Mouse (Mus musculus) 416B (cell line): ENCODE measurements around the gene Mgat1.

Source experiments
- DNase-seq: peaks from one replicate; pipeline ENCODE4 v3.0.0; 2011; ENCODE audit warnings: low read depth

Gene Mgat1

DNA sequence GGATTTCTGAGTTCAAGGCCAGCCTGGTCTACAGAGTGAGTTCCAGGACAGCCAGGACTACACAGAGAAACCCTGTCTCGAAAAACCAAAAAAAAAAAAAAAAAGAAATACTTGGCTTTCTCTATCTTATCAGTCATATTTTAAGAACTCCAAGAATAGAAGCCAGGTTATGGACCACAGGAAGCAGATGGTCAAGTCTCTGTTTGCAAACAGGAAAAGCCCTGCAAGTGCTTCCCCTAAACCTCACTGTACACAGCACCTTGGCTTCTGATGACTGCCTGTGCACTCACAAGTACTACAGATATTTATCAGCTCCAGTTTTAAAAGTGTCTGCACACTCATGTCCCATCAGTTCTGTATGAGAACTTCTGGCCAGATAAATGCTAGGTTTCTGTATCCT lies 2.5 kb upstream of the Mgat1 start:
- DNase-seq = peak; percentile 96

DNA sequence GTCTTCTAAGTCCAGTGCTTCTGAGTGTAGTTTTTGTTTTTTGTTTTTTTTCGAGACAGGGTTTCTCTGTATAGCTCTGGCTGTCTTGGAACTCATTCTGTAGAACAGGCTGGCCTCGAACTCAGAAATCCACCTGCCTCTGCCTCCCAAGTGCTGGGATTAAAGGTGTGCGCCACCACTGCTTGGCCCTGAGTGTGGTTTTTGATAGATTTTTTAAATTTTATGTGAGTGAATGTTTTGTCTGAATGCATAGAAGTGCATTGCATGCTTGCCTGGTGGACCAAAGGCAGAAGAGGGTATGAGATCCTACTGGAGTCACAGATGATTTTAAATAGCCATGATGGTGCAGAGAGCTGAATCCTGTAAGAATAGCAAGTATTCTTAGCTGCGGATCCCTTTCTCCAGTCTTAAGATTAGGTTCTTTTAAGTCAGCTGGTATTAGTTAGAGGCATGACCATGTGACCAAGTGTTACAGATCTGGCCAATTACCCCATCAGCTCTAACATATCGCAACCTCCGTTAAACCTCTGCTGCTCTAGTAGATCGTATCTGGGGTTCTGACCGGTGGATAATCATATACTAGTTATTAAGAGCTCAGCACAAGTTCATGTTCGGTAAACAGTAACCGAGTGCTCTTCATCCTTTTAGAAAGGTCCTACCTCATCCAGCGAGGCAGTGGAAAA lies 906 bp upstream of the Mgat1 start:
- DNase-seq = peak; percentile 84

DNA sequence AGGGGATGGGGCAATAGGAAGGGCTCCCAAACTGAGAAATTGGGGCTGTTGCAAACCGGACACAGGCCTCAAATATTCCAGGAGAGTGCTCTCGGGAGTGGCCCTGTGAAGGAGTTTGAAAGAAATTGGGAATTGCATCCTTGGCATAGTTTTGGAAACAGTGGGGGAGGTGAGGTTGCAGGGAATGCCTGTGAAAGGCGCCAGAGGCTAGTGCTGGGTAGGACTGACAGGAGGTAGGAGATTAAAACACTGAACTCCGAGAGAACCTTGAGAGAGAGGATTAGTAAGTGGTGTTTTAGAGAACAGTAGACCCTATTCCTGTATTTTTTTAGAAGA lies 572 bp downstream of the Mgat1 start:
- no peak for DNase-seq

DNA sequence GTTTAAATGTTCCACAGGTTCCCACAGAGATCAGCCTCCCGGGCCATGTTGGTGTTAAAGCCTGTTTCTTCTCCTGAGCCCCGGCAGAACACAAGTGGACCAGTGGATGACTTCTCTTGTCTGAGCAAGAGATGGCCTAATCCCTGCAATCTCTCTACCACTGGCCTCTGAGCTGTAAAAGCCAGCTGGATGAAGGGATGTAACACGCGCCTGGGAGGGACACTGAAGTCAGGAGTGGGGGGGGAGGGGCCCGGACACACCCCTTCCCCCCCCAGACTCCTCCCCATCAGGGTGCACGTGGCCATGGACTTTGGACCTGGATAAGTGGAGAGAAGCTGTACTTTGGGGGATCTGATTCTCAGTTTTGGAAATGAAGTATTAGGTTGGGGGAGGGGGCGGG lies 1.2 kb downstream of the Mgat1 start:
- DNase-seq = peak; percentile 75

DNA sequence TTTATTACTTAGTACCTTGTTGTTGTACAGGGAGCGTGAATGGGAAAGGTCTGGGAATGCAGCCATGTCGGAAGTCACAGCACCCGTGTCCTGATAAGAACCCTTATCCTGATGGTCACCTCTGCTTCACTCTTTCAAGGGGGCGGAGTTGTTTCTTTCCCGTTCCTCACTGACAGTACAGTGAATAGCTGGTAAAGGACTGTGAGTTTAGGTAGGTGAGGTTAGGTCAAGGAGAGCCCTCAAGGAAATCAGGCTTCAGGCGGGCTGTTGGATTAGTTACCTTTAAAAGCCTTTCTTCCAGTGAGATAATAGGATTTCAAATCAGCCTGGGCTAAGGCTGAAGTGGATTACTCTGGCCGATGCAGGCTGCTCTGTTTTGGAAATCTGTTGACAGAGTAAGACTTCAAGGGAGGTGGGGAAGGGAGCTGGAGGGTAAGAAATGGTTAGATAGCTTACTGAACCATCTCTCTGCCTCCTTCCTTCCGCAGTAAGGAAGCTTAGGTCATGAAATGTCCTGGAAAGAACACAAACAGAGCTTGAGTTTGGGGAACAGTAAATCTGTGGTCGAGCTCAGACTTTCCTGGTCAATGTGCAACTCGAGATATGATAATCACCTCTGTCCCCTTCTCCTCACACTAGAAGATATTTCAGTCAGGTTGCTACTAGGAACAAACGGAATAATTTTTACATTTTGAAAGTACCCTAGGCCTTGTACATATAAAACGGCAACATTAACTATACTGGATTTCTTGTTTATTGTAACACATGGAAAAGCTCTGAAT lies 1.8 kb downstream of the Mgat1 start:
- DNase-seq = peak; percentile 75

DNA sequence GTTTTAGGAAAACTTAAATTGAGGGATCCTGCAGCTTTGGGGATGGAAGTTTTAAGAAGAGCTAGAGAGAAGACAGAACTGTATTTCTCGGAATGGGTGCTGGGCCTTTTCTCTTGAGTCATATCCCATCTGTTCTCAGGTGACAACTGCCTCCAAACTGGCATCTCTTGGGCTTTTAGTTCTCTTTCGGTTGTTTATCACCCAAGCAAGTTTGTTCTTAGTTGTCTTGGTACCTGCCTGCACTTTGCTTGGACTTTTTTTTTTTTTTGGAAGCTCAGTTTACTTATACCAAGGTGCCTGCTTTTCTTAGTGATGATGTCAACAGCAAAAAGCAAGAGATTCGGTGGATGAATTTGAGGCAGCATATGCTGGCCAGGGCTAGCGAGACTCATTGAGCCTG lies 2.5 kb downstream of the Mgat1 start:
- DNase-seq = no peak

DNA sequence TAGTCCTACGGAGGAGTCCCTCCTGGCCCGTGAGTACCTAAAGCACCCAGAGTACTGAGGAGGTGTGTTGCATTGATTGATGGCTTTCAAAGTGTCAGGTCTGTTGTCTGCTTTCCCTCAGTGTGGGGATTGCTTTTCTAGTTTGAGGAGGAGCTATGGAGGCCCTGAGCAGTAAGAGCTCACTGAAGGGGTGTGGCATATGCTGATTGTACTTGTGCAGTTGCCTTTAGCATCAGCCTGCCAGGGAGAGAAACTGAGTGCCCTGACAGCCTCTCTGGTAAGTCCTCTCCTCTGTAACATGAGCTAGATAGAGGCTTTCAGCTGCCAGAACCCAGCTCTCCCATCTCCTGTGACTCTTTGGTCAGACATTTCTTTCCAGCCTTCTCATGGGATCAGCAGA lies 3.3 kb downstream of the Mgat1 start:
- DNase-seq = peak; percentile 61

DNA sequence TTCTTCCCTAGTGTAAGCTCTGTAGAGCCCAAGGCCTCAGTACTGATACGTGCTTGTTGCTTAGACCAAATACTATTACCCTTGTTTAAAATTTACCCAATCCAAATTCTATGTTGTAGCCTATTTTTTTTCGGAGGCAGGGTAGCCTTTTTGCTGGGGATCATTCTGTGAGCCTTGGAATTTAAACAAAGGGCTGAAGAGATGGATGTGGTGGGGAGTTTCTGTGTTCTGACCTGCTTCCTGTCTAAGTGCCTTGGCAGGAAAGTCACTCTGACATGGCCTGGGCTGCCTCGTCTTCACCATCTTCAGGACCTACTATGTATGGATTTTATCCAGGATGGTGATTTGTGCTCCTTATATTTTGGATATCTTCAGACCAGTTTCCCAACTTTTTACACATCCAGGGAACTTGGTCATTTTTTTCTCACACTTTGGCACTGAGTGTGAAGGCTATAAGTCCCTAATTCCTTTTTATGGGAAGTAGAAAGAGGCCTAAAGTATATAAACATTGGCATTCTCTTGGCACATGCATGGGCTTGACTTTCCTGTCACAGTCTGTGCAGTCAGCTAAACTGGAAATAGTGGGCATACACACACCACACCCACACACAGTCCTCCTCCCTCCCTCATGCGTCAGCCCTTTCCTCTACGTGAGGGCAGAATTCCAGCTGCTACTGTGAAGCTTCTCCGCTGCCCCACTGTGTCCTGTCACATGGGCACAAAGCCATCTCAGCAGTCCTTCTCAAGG lies 4.4 kb downstream of the Mgat1 start:
- DNase-seq = peak; percentile 81

DNA sequence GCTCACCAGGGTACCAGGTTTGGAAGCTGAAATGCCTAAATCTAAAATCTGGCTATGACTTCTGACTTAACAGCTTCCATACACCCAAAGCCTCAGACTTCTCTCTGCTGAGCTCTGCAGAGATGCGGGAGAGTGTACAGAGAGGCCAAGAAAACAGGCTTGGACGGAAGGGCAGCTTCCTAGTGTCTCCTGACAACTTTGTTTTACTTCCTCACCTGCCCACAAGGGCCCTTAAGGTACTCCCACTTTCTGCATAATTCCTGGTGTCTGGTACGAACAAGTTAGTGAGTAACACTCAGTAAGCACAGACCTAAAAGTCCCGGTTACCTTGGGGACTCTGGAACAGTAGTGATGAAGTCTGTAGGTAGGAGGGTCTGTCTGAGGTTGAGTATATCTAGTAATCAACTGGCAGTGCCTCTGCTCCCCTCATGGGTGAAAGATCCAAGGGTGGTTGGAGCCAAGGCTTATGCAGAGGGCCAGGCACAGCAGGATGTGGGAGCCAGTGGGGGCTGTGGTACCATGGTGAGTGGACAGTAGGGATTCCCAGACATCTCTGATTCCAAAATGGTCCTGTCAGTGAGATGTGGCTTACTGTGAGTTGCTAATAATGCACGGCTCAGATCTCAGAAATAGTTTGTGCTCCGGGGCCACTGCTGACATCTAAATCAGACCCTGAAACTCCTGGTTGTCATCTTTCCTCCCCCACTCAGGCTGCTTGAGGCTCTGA lies 5.1 kb downstream of the Mgat1 start:
- no peak for DNase-seq

DNA sequence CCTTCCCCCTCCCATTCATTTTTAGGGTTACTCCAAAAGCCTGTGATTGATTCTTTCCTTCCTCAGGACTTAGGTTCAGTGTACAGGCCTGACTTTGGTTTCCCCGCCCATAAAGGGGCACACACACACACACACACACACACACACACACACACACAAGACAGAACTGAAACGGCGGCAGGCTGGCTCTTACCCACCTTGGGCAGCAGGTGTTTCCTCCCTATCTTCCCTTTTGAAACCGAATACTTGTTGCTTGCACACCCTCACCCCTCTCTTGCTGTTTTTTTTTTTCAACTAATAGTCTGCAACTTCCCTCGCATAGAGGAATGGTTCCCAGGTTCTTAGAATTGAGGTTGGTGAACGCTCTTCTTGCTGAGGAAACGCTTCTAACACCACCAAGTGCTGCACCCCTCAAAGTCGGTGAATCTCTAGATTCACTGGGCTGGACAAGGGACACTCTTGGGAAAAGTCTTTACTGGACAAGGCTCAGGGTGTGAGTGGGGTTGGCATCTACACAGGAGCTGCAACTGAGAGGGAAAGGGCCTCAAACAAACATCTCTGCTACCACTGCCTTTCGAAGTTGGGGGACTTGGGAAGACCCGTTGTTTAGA lies 5.9 kb downstream of the Mgat1 start:
- DNase-seq = peak; percentile 91

DNA sequence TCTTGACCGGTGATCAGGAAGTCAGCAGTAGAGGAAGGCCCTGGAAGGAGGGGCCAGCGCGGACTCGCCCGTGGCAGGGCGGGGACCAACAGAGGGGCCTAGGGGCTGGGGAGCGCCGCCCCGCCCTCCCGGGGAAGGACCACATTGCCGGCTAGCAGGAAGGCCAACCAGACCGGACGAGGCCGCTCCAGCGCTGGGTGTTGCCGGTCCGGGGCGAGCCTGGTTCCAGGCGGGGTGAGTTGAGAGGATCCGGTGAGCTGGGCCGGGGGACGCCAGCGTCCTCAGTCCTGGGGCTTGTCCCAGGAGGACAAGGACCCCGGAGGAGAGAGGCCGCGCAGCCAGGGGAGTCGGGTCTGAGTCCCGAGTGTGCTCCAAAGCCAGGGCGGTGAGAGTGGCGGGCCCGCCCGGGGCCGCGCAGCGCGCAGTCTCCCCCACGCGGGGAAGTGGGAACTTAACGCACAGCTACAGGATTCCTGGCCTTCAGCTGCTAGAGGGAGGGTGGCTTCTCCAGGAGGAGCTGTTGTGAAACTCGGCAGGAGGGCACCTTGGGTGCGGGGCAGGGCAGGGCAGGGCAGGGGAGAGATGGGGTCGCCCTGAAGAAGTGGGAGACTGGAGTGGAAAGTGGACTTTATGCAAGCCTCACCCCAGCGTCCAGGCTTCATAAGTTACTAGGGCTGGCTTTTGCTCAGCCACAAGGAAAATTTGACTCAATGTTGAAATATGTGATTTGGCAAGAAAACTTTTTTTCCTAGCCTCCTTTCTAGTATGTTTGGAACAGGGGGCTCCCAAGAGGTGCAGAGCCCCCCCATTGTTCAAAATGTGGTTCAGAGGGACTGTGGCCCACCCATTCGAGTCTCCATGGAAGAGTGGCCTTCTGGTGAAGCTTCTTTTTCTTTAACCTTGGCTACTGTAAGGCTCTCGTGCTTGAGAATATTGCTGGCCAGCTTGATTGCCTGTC lies 6.7 kb downstream of the Mgat1 start:
- DNase-seq = peak; percentile 89

DNA sequence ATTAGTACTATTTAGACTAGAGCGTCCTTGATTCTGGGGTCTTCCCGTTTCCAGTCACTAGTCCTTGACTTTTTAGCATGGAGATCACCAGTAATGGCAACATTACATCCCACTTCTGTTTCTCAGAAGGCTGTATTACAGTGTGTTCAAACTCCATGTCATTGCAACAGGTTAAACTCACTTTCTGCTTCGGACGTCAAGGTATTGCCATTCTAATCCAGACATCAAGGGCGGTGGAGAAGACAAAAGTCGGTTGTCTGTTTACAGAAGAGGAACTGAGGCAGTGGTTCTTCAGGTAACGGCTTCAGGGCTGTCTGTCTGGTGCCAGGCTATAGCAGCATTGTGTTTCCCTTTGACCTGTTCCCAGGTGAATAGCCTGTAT lies 7.4 kb downstream of the Mgat1 start:
- no peak for DNase-seq

DNA sequence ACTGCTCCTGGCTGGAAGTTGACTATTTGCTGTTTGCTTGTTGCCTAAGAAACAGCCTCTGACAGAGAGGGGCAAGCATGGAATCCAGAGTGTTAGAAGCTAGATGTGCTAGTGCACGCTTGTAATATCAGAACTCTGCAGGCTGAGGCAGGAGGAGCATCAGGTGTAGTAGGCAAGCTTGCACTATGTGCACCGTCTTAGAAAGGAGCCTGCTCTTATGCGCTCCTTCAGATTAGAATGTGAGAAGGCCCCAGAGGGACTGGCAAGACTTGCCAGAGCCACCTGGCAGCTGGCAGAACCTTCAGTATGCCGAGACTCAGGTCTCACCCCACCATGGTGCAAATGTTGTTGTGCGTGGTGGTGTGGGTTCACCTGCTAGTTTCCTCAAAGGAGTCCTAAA lies 8.1 kb downstream of the Mgat1 start:
- DNase-seq = no peak

DNA sequence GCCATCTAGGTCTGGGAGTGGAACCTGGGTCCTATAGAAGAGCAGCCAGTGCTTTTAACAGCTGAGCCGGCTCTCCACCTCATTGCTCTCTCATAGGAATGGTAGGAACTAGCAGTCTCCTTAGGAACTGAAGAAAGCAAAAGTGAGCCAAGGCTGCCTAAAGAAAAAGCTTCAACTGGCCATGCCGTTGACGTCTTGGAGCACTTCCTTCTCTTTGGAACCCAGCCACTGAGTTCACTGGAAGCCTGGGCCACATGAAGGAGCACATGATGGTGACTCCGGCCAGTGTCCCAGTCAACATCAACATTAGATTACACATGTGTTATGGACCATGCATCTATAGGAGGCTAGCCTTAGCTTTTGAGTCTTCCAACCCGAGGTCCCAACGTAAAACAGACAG lies 9.0 kb downstream of the Mgat1 start:
- DNase-seq = no peak

DNA sequence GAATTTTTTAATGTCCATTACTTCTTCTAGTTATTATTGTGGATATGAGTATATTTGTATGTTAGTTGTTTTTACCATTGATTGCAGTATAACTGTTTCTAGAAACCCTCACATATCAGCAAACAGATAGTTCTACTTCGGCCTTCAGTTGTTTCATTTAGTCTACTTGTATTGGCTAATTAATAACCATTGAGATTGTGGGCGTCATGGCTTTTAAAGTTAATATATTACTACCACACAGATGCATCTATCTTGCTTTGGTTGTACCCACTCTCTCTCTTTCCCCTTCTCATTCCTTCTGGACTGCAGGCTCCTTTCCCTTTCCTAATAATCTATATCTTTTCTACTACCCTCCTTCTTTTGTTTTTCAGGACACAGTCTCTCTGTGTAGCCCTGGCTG lies 15.3 kb downstream of the Mgat1 start:
- DNase-seq = no peak

DNA sequence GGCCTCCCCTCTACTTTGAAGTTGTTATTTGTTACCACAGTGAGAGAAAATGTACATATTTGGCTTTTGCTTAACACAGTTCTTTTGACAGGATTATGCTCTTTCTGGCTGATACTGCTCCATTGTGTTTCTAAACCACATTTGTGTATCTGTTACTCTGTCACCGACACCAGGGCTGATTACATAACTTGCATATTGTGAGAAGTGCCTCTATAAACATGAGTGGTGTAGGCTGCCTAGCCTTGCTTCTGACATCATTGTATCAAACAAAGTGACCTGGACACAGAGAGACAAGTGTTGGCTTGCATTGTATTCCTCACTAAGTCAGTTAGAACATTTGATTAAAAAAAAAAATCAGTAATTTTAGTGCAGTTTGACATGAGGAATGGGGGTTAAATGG lies 15.8 kb downstream of the Mgat1 start:
- no peak for DNase-seq

DNA sequence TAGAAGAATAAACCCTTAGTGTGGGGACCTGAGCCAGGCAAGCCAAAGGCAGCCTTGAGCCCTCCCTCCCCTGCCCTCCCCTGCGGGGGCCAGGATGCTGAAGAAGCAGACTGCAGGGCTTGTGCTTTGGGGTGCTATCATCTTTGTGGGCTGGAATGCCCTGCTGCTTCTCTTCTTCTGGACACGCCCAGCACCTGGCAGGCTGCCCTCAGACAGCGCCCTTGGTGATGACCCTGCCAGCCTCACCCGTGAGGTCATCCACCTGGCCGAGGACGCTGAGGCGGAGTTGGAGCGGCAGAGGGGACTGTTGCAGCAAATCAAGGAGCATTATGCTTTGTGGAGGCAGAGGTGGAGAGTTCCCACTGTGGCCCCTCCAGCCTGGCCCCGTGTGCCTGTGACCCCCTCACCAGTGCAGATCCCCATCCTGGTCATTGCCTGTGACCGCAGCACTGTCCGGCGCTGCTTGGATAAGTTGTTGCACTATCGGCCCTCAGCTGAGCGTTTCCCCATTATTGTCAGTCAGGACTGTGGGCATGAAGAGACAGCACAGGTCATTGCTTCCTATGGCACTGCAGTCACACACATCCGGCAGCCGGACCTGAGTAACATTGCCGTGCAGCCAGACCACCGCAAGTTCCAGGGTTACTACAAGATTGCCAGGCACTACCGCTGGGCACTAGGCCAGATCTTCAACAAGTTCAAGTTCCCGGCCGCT lies 16.8 kb downstream of the Mgat1 start:
- DNase-seq = no peak

DNA sequence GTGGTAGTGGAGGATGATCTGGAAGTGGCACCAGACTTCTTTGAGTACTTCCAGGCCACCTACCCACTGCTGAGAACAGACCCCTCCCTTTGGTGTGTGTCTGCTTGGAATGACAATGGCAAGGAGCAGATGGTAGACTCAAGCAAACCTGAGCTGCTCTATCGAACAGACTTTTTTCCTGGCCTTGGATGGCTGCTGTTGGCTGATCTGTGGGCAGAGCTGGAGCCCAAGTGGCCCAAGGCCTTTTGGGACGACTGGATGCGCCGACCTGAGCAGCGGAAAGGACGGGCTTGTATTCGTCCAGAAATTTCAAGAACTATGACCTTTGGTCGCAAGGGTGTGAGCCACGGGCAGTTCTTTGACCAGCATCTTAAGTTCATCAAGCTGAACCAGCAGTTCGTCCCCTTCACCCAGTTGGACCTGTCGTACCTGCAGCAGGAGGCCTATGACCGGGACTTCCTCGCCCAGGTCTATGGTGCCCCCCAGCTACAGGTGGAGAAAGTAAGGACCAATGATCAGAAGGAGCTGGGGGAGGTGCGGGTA lies 17.4 kb downstream of the Mgat1 start:
- DNase-seq = no peak

DNA sequence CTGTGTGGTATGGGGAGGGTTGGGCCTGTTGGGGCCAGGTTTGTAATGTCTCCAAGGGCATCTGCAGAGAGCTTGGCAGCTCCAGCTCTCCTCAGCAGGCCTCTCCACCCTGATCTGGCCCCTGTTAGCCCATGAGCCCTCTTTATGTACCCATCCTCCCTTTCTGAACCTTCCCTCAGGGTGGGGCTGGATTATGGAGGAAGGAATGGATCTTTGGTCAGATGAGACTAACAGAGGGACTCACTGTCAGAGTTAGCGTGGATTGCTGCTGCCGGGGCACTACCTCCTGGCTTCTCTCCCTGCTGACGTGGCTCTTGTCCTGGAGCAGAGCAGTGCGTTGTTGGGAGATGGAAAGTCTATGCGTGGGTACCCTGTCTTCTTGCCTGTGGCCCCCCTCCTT lies 18.3 kb downstream of the Mgat1 start:
- DNase-seq = no peak

DNA sequence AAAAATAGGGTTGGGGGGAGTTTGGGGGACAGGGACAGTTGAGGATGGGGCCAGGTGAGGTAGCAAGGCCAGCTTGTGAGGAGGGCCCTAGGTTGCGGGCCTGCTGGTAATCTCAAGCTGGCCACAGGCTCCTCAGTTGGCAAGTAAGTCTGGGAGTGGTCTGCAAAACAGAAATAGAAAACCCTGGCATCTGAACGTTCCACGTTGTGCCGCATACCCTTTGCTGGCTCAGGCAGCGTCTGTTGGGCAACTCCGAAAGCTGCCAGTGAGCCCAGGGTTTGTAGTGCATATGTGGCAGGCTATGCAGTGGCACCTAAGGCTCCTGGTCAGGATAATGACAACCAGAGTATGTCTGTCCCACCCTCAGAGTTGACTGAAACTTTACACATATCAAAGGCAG lies 19.2 kb downstream of the Mgat1 start:
- DNase-seq = no peak
